Mouse (Mus musculus): ENCODE measurements around the gene Fam83e.

GRCm38 (mm10) chr7:45700301-45701015, 20.6 kb upstream of the Fam83e start:
- TF ChIP-seq CTCF (IDR thresholded peaks at IDR 0.05) (no peak), EP300 (IDR thresholded peaks at IDR 0.05) (no peak)

Data from lung, postnatal 0 days (tissue).